16 mouse cellular contexts compared by ENCODE assay signal in genomic region chr12:26543463-26543862, GRCm38 (mm10).
"Had no signal": no experiment of that assay in that cellular context is flagged by ENCODE, and none has a peak within 500 bp of the region (broad histone marks: within the 10 kb centered on the region; RNA-seq: fewer than 3 reads in every experiment).

No protein-coding gene starts in this region.

- H3K4me3 ChIP-seq: liver, embryonic 13.5 days; liver, embryonic 15.5 days; lung, embryonic 15.5 days; megakaryocyte, embryonic 14.5 days; midbrain, embryonic 13.5 days; neural tube, embryonic 12.5 days; stomach, embryonic 15.5 days had no signal

- H3K27ac ChIP-seq: liver, embryonic 13.5 days; liver, embryonic 15.5 days; lung, embryonic 15.5 days; macrophage; midbrain, embryonic 13.5 days; neural tube, embryonic 12.5 days; stomach, embryonic 15.5 days had no signal

- H3K36me3 ChIP-seq: liver, embryonic 13.5 days; liver, embryonic 15.5 days; lung, embryonic 15.5 days; midbrain, embryonic 13.5 days; neural tube, embryonic 12.5 days; stomach, embryonic 15.5 days had no signal

- H3K4me2 ChIP-seq: liver, embryonic 13.5 days; liver, embryonic 15.5 days; lung, embryonic 15.5 days; midbrain, embryonic 13.5 days; neural tube, embryonic 12.5 days; stomach, embryonic 15.5 days had no signal

- H3K27me3 ChIP-seq: liver, embryonic 13.5 days; liver, embryonic 15.5 days; lung, embryonic 15.5 days; megakaryocyte, embryonic 14.5 days; midbrain, embryonic 13.5 days; neural tube, embryonic 12.5 days; stomach, embryonic 15.5 days had no signal

- H3K4me1 ChIP-seq: liver, embryonic 13.5 days; liver, embryonic 15.5 days; megakaryocyte, embryonic 14.5 days; neural tube, embryonic 12.5 days had no signal

- H3K9me3 ChIP-seq: liver, embryonic 13.5 days; liver, embryonic 15.5 days; lung, embryonic 15.5 days; megakaryocyte, embryonic 14.5 days; midbrain, embryonic 13.5 days; neural tube, embryonic 12.5 days; stomach, embryonic 15.5 days had no signal

- H3K9ac ChIP-seq: liver, embryonic 13.5 days; liver, embryonic 15.5 days; lung, embryonic 15.5 days; midbrain, embryonic 13.5 days; neural tube, embryonic 12.5 days; stomach, embryonic 15.5 days had no signal

- ATAC-seq: lung, postnatal 0 days; midbrain, embryonic 13.5 days had no signal

- DNase-seq: liver, embryonic 13.5 days; lung, adult 2 months; lung, postnatal 14 days; lung, postnatal 36 days; right cerebral cortex, postnatal 14 days; thymus, adult 18-20 months; thymus, postnatal 14 days; thymus, postnatal 36 days had no signal
